Mouse (Mus musculus): Measurements from ENCODE around the gene Olfr1535. TPM values are rescaled to one million over a fixed set of nuclear protein-coding genes. Genes with fewer than 3 reads are reported as not detected.

Gene Olfr1535
- total RNA-seq (2014; rRNA removed) (not detected in 2 replicates), polyA plus RNA-seq (2015; fragmentation: Nextera tagmentation; extraction: Ambion mirVana) (0.07 and 0.10 TPM in 2 replicates)

DNA sequence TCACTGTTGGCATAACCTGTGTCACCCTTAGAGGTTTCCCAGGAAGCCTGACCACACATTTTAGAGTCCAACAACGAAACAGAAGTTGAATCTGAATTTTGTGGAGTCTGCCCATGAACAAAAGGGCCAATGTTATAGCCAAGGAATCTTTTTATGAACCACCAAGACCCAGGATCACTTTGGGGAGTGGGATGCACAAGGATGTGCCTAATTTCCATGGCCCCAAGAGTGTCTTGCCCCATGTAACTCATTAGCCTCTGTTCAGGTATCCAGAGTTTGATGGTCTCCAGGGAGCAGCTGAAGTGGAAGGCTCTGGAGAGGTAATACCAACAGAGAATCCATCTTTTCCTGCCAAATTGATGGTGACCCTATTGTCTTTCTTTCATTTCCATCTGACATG, at the start of gene Olfr1535:
Gene Olfr1535 (minus strand): TSS at position 101 of the 400 bp plus-strand sequence.
- Histone ChIP-seq H3K36me3 (ENCODE audit: insufficient read depth, low read length) (no peaks in the 10 kb centered on the region), H3K27me3 (ENCODE audit: insufficient read depth, low read length) (no peaks in the 10 kb centered on the region), H3K4me1 (ENCODE audit: insufficient read depth, low read length) (no peaks in the 10 kb centered on the region), H3K27ac (ENCODE audit: low read depth, low read length) (no peak within 1 kb of the TSS), H3K4me2 (ENCODE audit: low read depth, low read length, poor library complexity, severe bottlenecking) (no peak within 1 kb of the TSS), H3K9ac (replicated peaks; ENCODE audit: low read length, poor library complexity, severe bottlenecking) (no peak within 1 kb of the TSS), H3K4me3 (ENCODE audit: low read depth, low read length) (no peak within 1 kb of the TSS), H3K9me3 (ENCODE audit: low read length) (no peaks in the 10 kb centered on the region)
- 48% methylated on average over 1 of the region's 1 CpGs for WGBS
- no peak for TF ChIP-seq CTCF (IDR thresholded peaks at IDR 0.05)
- ATAC-seq (ENCODE audit: low FRiP score) (no peak), DNase-seq (ENCODE audit: low spot score) (no peak)

DNA sequence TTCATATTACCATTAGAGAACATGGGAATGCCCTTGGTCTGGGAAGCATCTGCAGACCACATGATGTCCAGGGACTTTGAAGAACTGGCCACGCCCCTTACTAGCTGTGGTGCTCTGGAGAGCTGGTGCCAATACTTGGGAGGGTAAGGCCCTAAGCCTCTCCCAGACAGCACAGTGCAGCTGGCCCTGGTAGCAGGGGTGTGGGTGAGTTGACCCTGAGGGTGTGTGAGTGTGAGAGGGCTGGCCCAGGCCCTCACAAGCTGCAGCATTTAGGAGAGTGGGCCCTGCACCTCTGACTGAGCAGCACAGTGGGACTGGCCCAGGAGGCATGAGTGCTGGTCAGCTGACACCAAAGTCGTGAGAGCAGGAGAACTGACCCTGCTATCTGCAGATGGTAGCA, 31.9 kb upstream of the Olfr1535 start:
- Histone ChIP-seq H3K4me3 (ENCODE audit: low read depth, low read length) (no peak overlapping the region), H3K27me3 (ENCODE audit: insufficient read depth, low read length) (no peaks in the 10 kb centered on the region), H3K4me1 (ENCODE audit: insufficient read depth, low read length) (no peaks in the 10 kb centered on the region), H3K9ac (replicated peaks; ENCODE audit: low read length, poor library complexity, severe bottlenecking) (no peak overlapping the region), H3K4me2 (ENCODE audit: low read depth, low read length, poor library complexity, severe bottlenecking) (no peak overlapping the region), H3K36me3 (ENCODE audit: insufficient read depth, low read length) (no peaks in the 10 kb centered on the region), H3K27ac (ENCODE audit: low read depth, low read length) (no peak overlapping the region), H3K9me3 (ENCODE audit: low read length) (no peaks in the 10 kb centered on the region)
- DNase-seq (ENCODE audit: low spot score) (no peak), ATAC-seq (ENCODE audit: low FRiP score) (0 out of 2 replicates have a peak, but pooled peaks have one; percentile 23)
- no peak for TF ChIP-seq CTCF (IDR thresholded peaks at IDR 0.05)
- 64% methylated on average over 2 of the region's 2 CpGs for WGBS

DNA sequence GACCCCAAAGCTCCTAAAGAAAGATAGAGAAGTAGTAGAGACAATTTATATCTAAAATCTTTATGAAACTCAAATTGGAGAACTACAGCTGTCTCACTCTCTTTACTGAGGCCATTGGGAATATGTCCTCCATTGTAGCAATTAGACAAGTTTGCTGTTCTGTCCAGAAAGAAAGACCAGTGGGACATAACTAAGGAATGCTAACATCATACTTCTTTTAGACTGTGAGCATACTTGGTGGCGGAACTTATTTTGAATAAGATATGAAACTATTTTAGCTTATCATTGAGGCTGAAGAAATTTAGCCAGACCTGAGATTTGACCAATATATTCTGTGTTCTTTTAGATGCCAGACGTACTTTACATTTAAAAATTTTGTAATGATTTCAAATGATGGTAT, 22.0 kb upstream of the Olfr1535 start, which contains the start of gene Olfr1364:
Gene Olfr1364 (minus strand): TSS at position 101 of the 400 bp plus-strand sequence.
- no peaks in the 10 kb centered on the region for H3K27me3 ChIP-seq (ENCODE audit: insufficient read depth, low read length)
- DNase-seq (ENCODE audit: low spot score) (no peak), ATAC-seq (ENCODE audit: low FRiP score) (no peak)
- WGBS: 88% methylated on average over 2 of the region's 2 CpGs
- no peak within 1 kb of the TSS for H3K4me3 ChIP-seq (ENCODE audit: low read depth, low read length)
- no peak for TF ChIP-seq CTCF (IDR thresholded peaks at IDR 0.05)
- H3K9me3 ChIP-seq (ENCODE audit: low read length): no peaks in the 10 kb centered on the region
- H3K27ac ChIP-seq (ENCODE audit: low read depth, low read length): no peak within 1 kb of the TSS
- H3K9ac ChIP-seq (replicated peaks; ENCODE audit: low read length, poor library complexity, severe bottlenecking): no peak within 1 kb of the TSS
- no peak within 1 kb of the TSS for H3K4me2 ChIP-seq (ENCODE audit: low read depth, low read length, poor library complexity, severe bottlenecking)
- no peaks in the 10 kb centered on the region for H3K36me3 ChIP-seq (ENCODE audit: insufficient read depth, low read length)
- H3K4me1 ChIP-seq (ENCODE audit: insufficient read depth, low read length): no peaks in the 10 kb centered on the region

DNA sequence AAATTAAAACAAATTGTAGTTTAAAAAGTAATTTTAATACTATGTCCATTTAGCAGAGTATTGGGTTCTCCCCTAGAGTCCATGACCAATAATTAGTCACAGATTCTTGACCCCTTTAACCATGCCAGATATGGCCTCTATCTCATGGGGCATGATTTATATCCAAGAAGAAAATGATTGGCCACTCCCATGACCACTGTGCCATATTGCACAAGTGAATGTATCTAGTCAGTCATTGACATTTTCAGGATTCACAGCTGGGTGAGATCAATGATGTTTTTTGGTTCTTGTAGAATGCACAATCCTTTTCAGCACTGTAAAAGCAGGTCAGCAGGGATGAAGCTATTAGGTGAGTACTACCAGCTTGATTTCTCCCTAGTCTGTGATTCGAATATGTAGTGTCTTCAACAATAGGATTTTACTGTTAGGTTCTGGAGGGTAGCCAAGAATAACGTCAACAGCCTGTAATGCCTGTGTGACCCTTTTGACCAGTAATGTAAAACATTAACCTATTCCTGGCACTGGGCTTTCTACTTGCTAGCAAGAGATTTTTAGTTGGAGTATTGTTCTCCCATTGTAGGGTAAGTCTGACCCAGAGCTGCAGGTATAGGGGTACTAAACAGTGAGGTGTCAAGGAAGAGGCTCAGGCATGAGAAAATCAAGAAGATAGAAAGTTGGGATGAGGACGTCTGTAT, 9.1 kb downstream of the Olfr1535 start:
- Histone ChIP-seq H3K4me3 (ENCODE audit: low read depth, low read length) (no peak overlapping the region), H3K4me2 (ENCODE audit: low read depth, low read length, poor library complexity, severe bottlenecking) (no peak overlapping the region), H3K4me1 (ENCODE audit: insufficient read depth, low read length) (no peaks in the 10 kb centered on the region), H3K9ac (replicated peaks; ENCODE audit: low read length, poor library complexity, severe bottlenecking) (no peak overlapping the region), H3K27ac (ENCODE audit: low read depth, low read length) (no peak overlapping the region), H3K36me3 (ENCODE audit: insufficient read depth, low read length) (no peaks in the 10 kb centered on the region), H3K9me3 (ENCODE audit: low read length) (no peaks in the 10 kb centered on the region), H3K27me3 (ENCODE audit: insufficient read depth, low read length) (no peaks in the 10 kb centered on the region)
- WGBS: 58% methylated on average over 3 of the region's 3 CpGs
- no peak for TF ChIP-seq CTCF (IDR thresholded peaks at IDR 0.05)
- ATAC-seq (ENCODE audit: low FRiP score) (no peak), DNase-seq (ENCODE audit: low spot score) (no peak)

DNA sequence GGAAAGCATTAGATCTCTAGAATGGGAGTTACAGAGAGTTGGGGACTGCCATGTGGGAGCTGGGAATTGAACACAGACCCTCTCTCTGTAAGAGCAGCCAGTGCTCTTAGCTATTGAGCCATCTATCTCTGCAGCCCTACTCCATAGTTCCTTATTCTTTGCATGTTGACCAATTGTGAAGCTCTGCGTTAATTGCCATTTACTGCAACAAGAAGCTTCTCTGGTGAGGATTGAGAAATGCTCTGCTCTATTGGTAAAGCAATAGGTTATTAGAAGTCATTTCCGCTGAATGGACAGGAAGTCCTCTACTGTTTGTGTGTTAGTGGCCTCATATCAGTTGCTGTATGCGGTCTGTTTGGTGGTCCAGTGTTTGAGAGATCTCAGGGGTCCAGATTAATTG, 10.2 kb downstream of the Olfr1535 start:
- Histone ChIP-seq H3K27ac (ENCODE audit: low read depth, low read length) (no peak overlapping the region), H3K4me1 (ENCODE audit: insufficient read depth, low read length) (no peaks in the 10 kb centered on the region), H3K9me3 (ENCODE audit: low read length) (no peaks in the 10 kb centered on the region), H3K9ac (replicated peaks; ENCODE audit: low read length, poor library complexity, severe bottlenecking) (no peak overlapping the region), H3K4me2 (ENCODE audit: low read depth, low read length, poor library complexity, severe bottlenecking) (no peak overlapping the region), H3K36me3 (ENCODE audit: insufficient read depth, low read length) (no peaks in the 10 kb centered on the region), H3K4me3 (ENCODE audit: low read depth, low read length) (no peak overlapping the region), H3K27me3 (ENCODE audit: insufficient read depth, low read length) (no peaks in the 10 kb centered on the region)
- WGBS: 92% methylated on average over 3 of the region's 3 CpGs
- ATAC-seq (ENCODE audit: low FRiP score) (no peak), DNase-seq (ENCODE audit: low spot score) (no peak)
- TF ChIP-seq CTCF (IDR thresholded peaks at IDR 0.05): no peak

DNA sequence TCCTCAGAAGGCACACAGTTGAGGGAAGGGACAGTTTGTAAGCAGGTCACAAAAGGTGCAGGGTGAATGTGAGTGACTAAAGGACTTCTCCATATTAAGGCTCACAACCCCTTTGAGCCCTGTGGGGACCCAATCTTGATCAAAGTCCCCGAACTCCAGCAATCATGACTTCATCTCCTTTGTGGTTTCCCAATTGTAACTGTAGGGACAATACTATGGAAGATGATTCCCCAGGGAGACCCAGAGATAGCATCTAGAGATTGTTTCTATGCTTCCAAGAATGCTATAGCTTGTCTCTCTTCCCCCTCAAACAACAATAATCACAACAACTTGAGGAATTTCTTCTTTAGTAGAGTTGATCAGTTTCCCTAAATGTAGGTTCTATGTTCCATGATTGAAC, 17.0 kb downstream of the Olfr1535 start, which contains the start of gene Olfr1366:
Gene Olfr1366 (minus strand): TSS at position 101 of the 400 bp plus-strand sequence.
- Histone ChIP-seq H3K27me3 (ENCODE audit: insufficient read depth, low read length) (no peaks in the 10 kb centered on the region), H3K9ac (replicated peaks; ENCODE audit: low read length, poor library complexity, severe bottlenecking) (no peak within 1 kb of the TSS), H3K9me3 (ENCODE audit: low read length) (no peaks in the 10 kb centered on the region), H3K36me3 (ENCODE audit: insufficient read depth, low read length) (no peaks in the 10 kb centered on the region), H3K27ac (ENCODE audit: low read depth, low read length) (no peak within 1 kb of the TSS), H3K4me1 (ENCODE audit: insufficient read depth, low read length) (no peaks in the 10 kb centered on the region), H3K4me2 (ENCODE audit: low read depth, low read length, poor library complexity, severe bottlenecking) (no peak within 1 kb of the TSS), H3K4me3 (ENCODE audit: low read depth, low read length) (no peak within 1 kb of the TSS)
- WGBS: 63% methylated on average over 1 of the region's 1 CpGs
- no peak for DNase-seq (ENCODE audit: low spot score)
- TF ChIP-seq CTCF (IDR thresholded peaks at IDR 0.05): no peak
- no peak for ATAC-seq (ENCODE audit: low FRiP score)

Data from midbrain, postnatal 0 days (tissue).